Mouse (Mus musculus): ENCODE data around the gene Tnfrsf18. TPM values are rescaled to one million over a fixed set of nuclear protein-coding genes. Genes with fewer than 3 reads are reported as not detected.

The Tnfrsf18 gene
- total and polyA plus RNA-seq, 3 experiments: 9.3 to 16.2 TPM; not detected in 1

GRCm38 (mm10) chr4:155992906-155993547, 32.9 kb upstream of the Tnfrsf18 start (continued):
- TF ChIP-seq USF1 (IDR thresholded peaks at IDR 0.05; ENCODE audit: low read depth, low read length): peak; percentile 99
- peak; percentile 18; the same call in 1 of the 2 replicates for TF ChIP-seq RCOR1 (IDR thresholded peaks at IDR 0.05; ENCODE audit: low read depth, low read length)
- no peak for TF ChIP-seq CTCF (IDR thresholded peaks at IDR 0.05 in 2 of 3, conservative IDR thresholded peaks at IDR 0.05 in 1 of 3; ENCODE audit: control insufficient read depth in 1 of 3, insufficient read depth in 1 of 3, low read depth in 2 of 3, low read length in 3 of 3, poor library complexity in 1 of 3, severe bottlenecking in 1 of 3)
- TF ChIP-seq UBTF (IDR thresholded peaks at IDR 0.05; ENCODE audit: borderline replicate concordance, insufficient read depth, low read depth, low read length): 0 out of 2 replicates have a peak, but pooled peaks have one; percentile 58
- no peak for TF ChIP-seq JUND (IDR thresholded peaks at IDR 0.05; ENCODE audit: low read depth, low read length)
- no peak for TF ChIP-seq ETS1 (IDR thresholded peaks at IDR 0.05; ENCODE audit: low read depth, low read length)
- no peak for TF ChIP-seq POLR2AphosphoS5 (IDR thresholded peaks at IDR 0.05; ENCODE audit: borderline replicate concordance, low read depth, low read length)

- Histone ChIP-seq H3K4me1 (ENCODE audit: control insufficient read depth in 1 of 2, insufficient read depth in 2 of 2, low read length in 2 of 2) (peaks cover 4 to 33% of the 10 kb centered on the region in 2 experiments), H3K27ac (ENCODE audit: control insufficient read depth, low read depth, low read length) (peak overlapping the region; percentile 97), H3K9ac (ENCODE audit: control insufficient read depth, low read depth, low read length, poor library complexity, severe bottlenecking) (peak overlapping the region; percentile 99), H3K4me3 (ENCODE audit: control insufficient read depth in 1 of 2, insufficient read depth in 1 of 2, low read depth in 2 of 2, low read length in 2 of 2) (peak overlapping the region; percentile 81 to 98), H3K79me2 (ENCODE audit: control insufficient read depth, insufficient read depth, low read length, poor library complexity) (peaks cover 52% of the 10 kb centered on the region), H3K36me3 (ENCODE audit: control insufficient read depth in 1 of 2, insufficient read depth in 2 of 2, low read length in 2 of 2) (peaks cover 11 to 35% of the 10 kb centered on the region in 2 experiments), H3K9me3 (replicated peaks; ENCODE audit: insufficient read depth, low read length) (no peaks in the 10 kb centered on the region), H3K27me3 (ENCODE audit: control insufficient read depth in 1 of 2, insufficient read depth in 2 of 2, low read length in 2 of 2) (no peaks in the 10 kb centered on the region)
- DNase-seq (ENCODE audit: low read depth, low spot score): no peak
- 0 out of 2 replicates have a peak, but pooled peaks have one; percentile 33 for TF ChIP-seq MXI1 (IDR thresholded peaks at IDR 0.05; ENCODE audit: low read depth, low read length)
- TF ChIP-seq CHD1 (IDR thresholded peaks at IDR 0.05; ENCODE audit: low read depth, low read length): peak; percentile 95
- no peak for TF ChIP-seq BHLHE40 (IDR thresholded peaks at IDR 0.05; ENCODE audit: borderline replicate concordance, low read depth, low read length)
These were observed 32.4 kb upstream of the Tnfrsf18 start for GRCm38 (mm10) chr4:155993606-155994005.

- H3K9me3 ChIP-seq (replicated peaks; ENCODE audit: insufficient read depth, low read length): no peaks in the 10 kb centered on the region
- no peak overlapping the region for H3K4me3 ChIP-seq (ENCODE audit: control insufficient read depth in 1 of 2, insufficient read depth in 1 of 2, low read depth in 2 of 2, low read length in 2 of 2)
- H3K36me3 ChIP-seq (ENCODE audit: control insufficient read depth in 1 of 2, insufficient read depth in 2 of 2, low read length in 2 of 2): peaks cover 0 to 35% of the 10 kb centered on the region in 2 experiments; a peak in 2 of 4 replicates
- H3K27ac ChIP-seq (ENCODE audit: control insufficient read depth, low read depth, low read length): no peak overlapping the region
- H3K9ac ChIP-seq (ENCODE audit: control insufficient read depth, low read depth, low read length, poor library complexity, severe bottlenecking): no peak overlapping the region
- no peaks in the 10 kb centered on the region; the same call in 1 of the 2 replicates for H3K79me2 ChIP-seq (ENCODE audit: control insufficient read depth, insufficient read depth, low read length, poor library complexity)
- no peaks in the 10 kb centered on the region for H3K4me1 ChIP-seq (ENCODE audit: control insufficient read depth in 1 of 2, insufficient read depth in 2 of 2, low read length in 2 of 2)
- H3K27me3 ChIP-seq (ENCODE audit: control insufficient read depth in 1 of 2, insufficient read depth in 2 of 2, low read length in 2 of 2): no peaks in the 10 kb centered on the region
- TF ChIP-seq TAL1 (IDR thresholded peaks at IDR 0.05; ENCODE audit: low read length) (no peak), CHD2 (IDR thresholded peaks at IDR 0.05; ENCODE audit: low read length) (no peak), BHLHE40 (IDR thresholded peaks at IDR 0.05; ENCODE audit: borderline replicate concordance, low read depth, low read length) (no peak), POLR2AphosphoS5 (IDR thresholded peaks at IDR 0.05; ENCODE audit: borderline replicate concordance, low read depth, low read length) (no peak), KAT2A (conservative IDR thresholded peaks at IDR 0.05; ENCODE audit: low read depth, low read length) (no peak), POLR2AphosphoS2 (IDR thresholded peaks at IDR 0.05; ENCODE audit: low read length) (no peak), TBP (IDR thresholded peaks at IDR 0.05; ENCODE audit: low read depth, low read length) (no peak)
- no peak for DNase-seq (ENCODE audit: low read depth, low spot score)
These were observed 21.9 kb upstream of the Tnfrsf18 start for GRCm38 (mm10) chr4:156004109-156004508.
